ENCODE assay signal across 12 mouse cellular contexts in genomic region chr5:73089158-73089557, GRCm38 (mm10).
"Had no signal": no experiment of that assay in that cellular context is flagged by ENCODE, and none has a peak within 500 bp of the region (broad histone marks: within the 10 kb centered on the region; RNA-seq: fewer than 3 reads in every experiment).

No protein-coding gene starts in this region.

- DNase-seq: gastrocnemius, postnatal 14 days; gastrocnemius, postnatal 36 days; heart, adult 2 months; heart, postnatal 4 days; kidney, adult 11 months; kidney, adult 2 months; kidney, adult 9 months; kidney, postnatal 14 days; kidney, postnatal 36 days; layer of hippocampus, adult 9-11 months; liver; liver, embryonic 13.5 days had no signal
